Mouse (Mus musculus): ENCODE results near the gene Six5. TPM values are rescaled to one million over a fixed set of nuclear protein-coding genes. Genes with fewer than 3 reads are reported as not detected.

The Six5 gene
- polyA plus RNA-seq, 1 experiment = 1.6 TPM

GRCm38 (mm10) chr7:19051161-19051560, 43.2 kb upstream of the Six5 start:
- no peak for TF ChIP-seq MYOG (IDR thresholded peaks at IDR 0.05; ENCODE audit: control insufficient read depth, extremely low read depth, insufficient read length)
- no peak for TF ChIP-seq CTCF (IDR thresholded peaks at IDR 0.05; ENCODE audit: control insufficient read depth, insufficient read depth, insufficient read length)
- TF ChIP-seq MYOD1 (IDR thresholded peaks at IDR 0.05; ENCODE audit: control insufficient read depth, insufficient read length, low read depth) = no peak
- no peak for TF ChIP-seq USF1 (IDR thresholded peaks at IDR 0.05; ENCODE audit: low read depth)
- no peak for TF ChIP-seq CEBPB (IDR thresholded peaks at IDR 0.05; ENCODE audit: low read depth)
- no peak for TF ChIP-seq FOSL1 (IDR thresholded peaks at IDR 0.05; ENCODE audit: insufficient read depth, low read length, poor library complexity, severe bottlenecking)
- TF ChIP-seq MAX (IDR thresholded peaks at IDR 0.05) = no peak
- Histone ChIP-seq H3K4me3 (ENCODE audit: insufficient read depth, poor library complexity, severe bottlenecking) (no peak overlapping the region), H3K27me3 (ENCODE audit: control insufficient read depth, insufficient read depth, insufficient read length) (no peaks in the 10 kb centered on the region), H3K79me2 (ENCODE audit: control insufficient read depth, insufficient read depth) (no peaks in the 10 kb centered on the region), H3K36me3 (ENCODE audit: control insufficient read depth, insufficient read depth) (peaks cover 22% of the 10 kb centered on the region), H3K79me3 (ENCODE audit: low read depth) (no peaks in the 10 kb centered on the region), H3ac (ENCODE audit: control insufficient read depth, insufficient read length, low read depth) (no peak overlapping the region)

- Histone ChIP-seq H3K79me2 (ENCODE audit: control insufficient read depth, insufficient read depth) (no peaks in the 10 kb centered on the region), H3K4me3 (ENCODE audit: insufficient read depth, poor library complexity, severe bottlenecking) (no peak overlapping the region), H3K36me3 (ENCODE audit: control insufficient read depth, insufficient read depth) (peaks cover 14% of the 10 kb centered on the region), H3ac (ENCODE audit: control insufficient read depth, insufficient read length, low read depth) (no peak overlapping the region), H3K79me3 (ENCODE audit: low read depth) (no peaks in the 10 kb centered on the region), H3K27me3 (ENCODE audit: control insufficient read depth, insufficient read depth, insufficient read length) (no peaks in the 10 kb centered on the region)
- TF ChIP-seq USF1 (IDR thresholded peaks at IDR 0.05; ENCODE audit: low read depth) (no peak), MYOG (IDR thresholded peaks at IDR 0.05; ENCODE audit: control insufficient read depth, extremely low read depth, insufficient read length) (no peak), MAX (IDR thresholded peaks at IDR 0.05) (no peak), CEBPB (IDR thresholded peaks at IDR 0.05; ENCODE audit: low read depth) (no peak), MYOD1 (IDR thresholded peaks at IDR 0.05; ENCODE audit: control insufficient read depth, insufficient read length, low read depth) (no peak), FOSL1 (IDR thresholded peaks at IDR 0.05; ENCODE audit: insufficient read depth, low read length, poor library complexity, severe bottlenecking) (no peak), CTCF (IDR thresholded peaks at IDR 0.05; ENCODE audit: control insufficient read depth, insufficient read depth, insufficient read length) (no peak)
Observed at GRCm38 (mm10) chr7:19052345-19053135, 41.9 kb upstream of the Six5 start.

- no peak for TF ChIP-seq CTCF (IDR thresholded peaks at IDR 0.05; ENCODE audit: control insufficient read depth, insufficient read depth, insufficient read length)
- TF ChIP-seq MAX (IDR thresholded peaks at IDR 0.05) = no peak
- TF ChIP-seq MYOG (IDR thresholded peaks at IDR 0.05; ENCODE audit: control insufficient read depth, extremely low read depth, insufficient read length) = no peak
- TF ChIP-seq USF1 (IDR thresholded peaks at IDR 0.05; ENCODE audit: low read depth) = no peak
- no peak for TF ChIP-seq CEBPB (IDR thresholded peaks at IDR 0.05; ENCODE audit: low read depth)
- TF ChIP-seq MYOD1 (IDR thresholded peaks at IDR 0.05; ENCODE audit: control insufficient read depth, insufficient read length, low read depth) = no peak
- no peak for TF ChIP-seq FOSL1 (IDR thresholded peaks at IDR 0.05; ENCODE audit: insufficient read depth, low read length, poor library complexity, severe bottlenecking)
- Histone ChIP-seq H3ac (ENCODE audit: control insufficient read depth, insufficient read length, low read depth) (no peak overlapping the region), H3K79me3 (ENCODE audit: low read depth) (no peaks in the 10 kb centered on the region), H3K79me2 (ENCODE audit: control insufficient read depth, insufficient read depth) (no peaks in the 10 kb centered on the region), H3K36me3 (ENCODE audit: control insufficient read depth, insufficient read depth) (peaks cover 14% of the 10 kb centered on the region), H3K27me3 (ENCODE audit: control insufficient read depth, insufficient read depth, insufficient read length) (no peaks in the 10 kb centered on the region), H3K4me3 (ENCODE audit: insufficient read depth, poor library complexity, severe bottlenecking) (no peak overlapping the region)
Observed at GRCm38 (mm10) chr7:19053136-19053532, 41.3 kb upstream of the Six5 start.

- TF ChIP-seq USF1 (IDR thresholded peaks at IDR 0.05; ENCODE audit: low read depth) (no peak), CTCF (IDR thresholded peaks at IDR 0.05; ENCODE audit: control insufficient read depth, insufficient read depth, insufficient read length) (peak; percentile 17), MAX (IDR thresholded peaks at IDR 0.05) (no peak)
- Histone ChIP-seq H3K27me3 (ENCODE audit: control insufficient read depth, insufficient read depth, insufficient read length) (no peaks in the 10 kb centered on the region), H3ac (ENCODE audit: control insufficient read depth, insufficient read length, low read depth) (no peak within 1 kb of the TSS), H3K79me2 (ENCODE audit: control insufficient read depth, insufficient read depth) (no peaks in the 10 kb centered on the region), H3K79me3 (ENCODE audit: low read depth) (no peaks in the 10 kb centered on the region), H3K36me3 (ENCODE audit: control insufficient read depth, insufficient read depth) (peaks cover 12% of the 10 kb centered on the region), H3K4me3 (ENCODE audit: insufficient read depth, poor library complexity, severe bottlenecking) (no peak within 1 kb of the TSS)
Observed at GRCm38 (mm10) chr7:19054047-19054776, 40.2 kb upstream of the Six5 start, which contains the start of gene Rsph6a. Gene Rsph6a (plus strand): TSS chr7:19054690.

- no peak overlapping the region for H3K4me3 ChIP-seq (ENCODE audit: insufficient read depth, poor library complexity, severe bottlenecking)
Observed at GRCm38 (mm10) chr7:19054777-19055076, 39.7 kb upstream of the Six5 start.

More at GRCm38 (mm10) chr7:19054777-19055076, 39.7 kb upstream of the Six5 start:
- TF ChIP-seq MYOG (IDR thresholded peaks at IDR 0.05; ENCODE audit: control insufficient read depth, extremely low read depth, insufficient read length) (no peak), USF1 (IDR thresholded peaks at IDR 0.05; ENCODE audit: low read depth) (no peak), CTCF (IDR thresholded peaks at IDR 0.05; ENCODE audit: control insufficient read depth, insufficient read depth, insufficient read length) (no peak), MYOD1 (IDR thresholded peaks at IDR 0.05; ENCODE audit: control insufficient read depth, insufficient read length, low read depth) (no peak), CEBPB (IDR thresholded peaks at IDR 0.05; ENCODE audit: low read depth) (no peak), MAX (IDR thresholded peaks at IDR 0.05) (no peak), FOSL1 (IDR thresholded peaks at IDR 0.05; ENCODE audit: insufficient read depth, low read length, poor library complexity, severe bottlenecking) (no peak)
- Histone ChIP-seq H3K27me3 (ENCODE audit: control insufficient read depth, insufficient read depth, insufficient read length) (no peaks in the 10 kb centered on the region), H3ac (ENCODE audit: control insufficient read depth, insufficient read length, low read depth) (no peak overlapping the region), H3K79me3 (ENCODE audit: low read depth) (no peaks in the 10 kb centered on the region), H3K36me3 (ENCODE audit: control insufficient read depth, insufficient read depth) (peaks cover 11% of the 10 kb centered on the region), H3K79me2 (ENCODE audit: control insufficient read depth, insufficient read depth) (no peaks in the 10 kb centered on the region)
